Mouse (Mus musculus) heart, adult 11 months (tissue): ENCODE measurements around the gene Gm17304.

Source experiments
- DNase-seq: peaks from one replicate; pipeline ENCODE4 v3.0.0; 2022

The Gm17304 gene

DNA sequence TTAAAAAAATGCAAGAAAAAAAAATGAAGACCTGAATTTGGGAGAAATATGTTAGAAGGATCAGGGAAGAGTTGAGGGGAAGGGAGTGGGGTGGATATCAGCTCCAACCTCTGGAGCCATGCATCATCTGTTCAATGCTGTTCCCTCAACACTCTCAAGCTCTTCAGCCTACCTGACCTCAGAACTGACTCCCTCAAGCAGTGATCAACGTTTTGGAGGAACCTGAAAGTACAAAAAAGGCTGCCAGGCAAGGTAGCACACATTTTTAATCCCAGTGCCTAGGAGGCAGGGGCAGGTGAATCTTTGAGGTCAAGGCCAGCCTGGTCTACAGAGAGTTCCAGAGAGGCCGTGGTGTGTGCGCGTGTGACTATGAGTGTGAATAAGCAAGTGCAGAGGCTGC is at the start of gene Gm17304:
TSS of gene Gm17304 (plus strand) at position 301 of the 400 bp plus-strand sequence.
- no peak for DNase-seq

GRCm38 (mm10) chr5:106560631-106561498 is 48.0 kb upstream of the Gm17304 start:
- peak; percentile 52 for DNase-seq

DNA sequence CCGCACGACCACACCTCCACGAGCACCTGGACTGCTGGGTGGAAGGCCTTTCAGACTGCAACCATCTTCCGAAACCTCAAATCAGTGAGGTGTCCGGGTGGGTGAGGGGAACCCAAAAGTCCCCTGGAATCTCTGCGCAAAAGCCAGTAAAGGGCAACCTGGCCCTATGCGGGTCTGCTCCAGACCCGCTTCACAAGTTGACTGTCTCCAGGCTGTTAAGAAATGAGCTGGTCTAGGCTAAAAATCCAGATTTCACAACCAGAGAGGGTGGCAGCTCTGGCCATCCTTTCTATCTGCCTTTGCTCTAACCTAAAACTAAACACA is 47.4 kb upstream of the Gm17304 start:
- peak; percentile 28 for DNase-seq

GRCm38 (mm10) chr5:106566025-106566424 is 42.9 kb upstream of the Gm17304 start:
- DNase-seq, result peak; percentile 62

DNA sequence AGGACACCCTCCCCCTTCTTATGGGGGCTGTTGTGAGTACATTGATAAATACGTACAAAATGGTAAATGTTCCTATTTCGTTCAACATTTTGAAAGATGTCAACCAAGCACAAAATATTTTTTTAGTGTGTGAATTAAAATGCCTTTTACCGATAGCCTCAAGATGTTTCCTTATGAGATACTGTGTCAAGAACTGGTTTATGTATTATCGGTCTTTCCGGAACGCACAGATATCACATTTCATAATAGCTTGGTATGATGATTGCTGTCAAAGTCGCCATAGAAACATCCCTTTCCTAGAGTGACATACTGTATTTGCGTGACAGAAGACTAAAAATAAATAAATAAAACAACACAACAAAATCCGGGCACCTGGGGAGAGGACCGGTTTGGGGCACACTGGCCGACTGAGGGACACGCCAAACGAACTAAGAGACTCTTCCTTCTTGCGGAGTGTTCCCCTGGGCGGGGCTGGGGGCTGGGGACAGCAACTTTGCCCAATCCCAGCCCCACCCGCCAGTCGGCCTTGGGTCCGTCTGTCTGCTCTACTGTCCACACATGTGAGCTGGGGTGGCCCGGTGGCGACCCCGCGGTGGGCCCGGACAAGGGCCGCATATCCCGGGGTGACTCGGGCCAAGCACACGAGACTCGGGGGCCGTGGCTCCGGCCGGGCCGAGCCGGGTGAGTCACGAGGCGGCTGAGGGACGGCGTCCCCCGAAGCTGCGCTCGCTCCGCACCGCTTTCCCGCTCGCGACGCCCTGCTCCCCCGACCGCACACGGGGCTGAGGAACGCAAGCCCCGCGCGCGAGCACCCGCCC is 34.9 kb upstream of the Gm17304 start:
- peak; percentile 93 for DNase-seq

GRCm38 (mm10) chr5:106574560-106574946 is 34.3 kb upstream of the Gm17304 start:
- peak; percentile 98 for DNase-seq

GRCm38 (mm10) chr5:106575098-106575497 is 33.8 kb upstream of the Gm17304 start:
- peak; percentile 81 for DNase-seq

DNA sequence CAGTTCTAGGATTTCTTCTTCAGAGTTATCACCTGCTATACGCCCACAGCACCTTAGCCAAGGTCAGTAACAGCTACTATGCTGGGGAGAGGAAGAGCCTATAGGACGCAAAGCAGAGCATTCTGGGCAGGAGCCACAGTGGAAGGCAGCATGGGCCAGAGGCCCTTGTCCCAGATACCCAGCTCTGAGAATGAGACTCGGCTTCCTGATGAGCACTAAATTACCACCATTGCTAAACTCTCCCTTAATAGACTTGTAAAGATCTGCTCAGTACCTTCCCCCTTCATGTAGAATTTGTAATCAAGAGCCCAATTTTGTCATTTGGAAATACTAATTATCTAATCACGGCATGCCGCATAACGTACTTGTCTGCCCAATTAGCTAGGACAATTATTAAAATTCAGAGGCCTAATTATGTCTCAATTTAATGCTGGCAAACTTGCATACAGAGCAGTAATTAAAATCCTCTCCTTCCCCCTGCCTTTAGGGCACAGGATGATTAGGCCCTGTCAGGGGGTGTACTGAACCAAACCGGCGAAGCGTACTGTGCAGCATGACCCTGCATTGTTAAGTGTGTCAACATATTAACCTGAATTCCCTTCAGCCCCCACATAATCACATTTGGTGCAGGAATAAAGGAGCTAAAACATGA is 31.5 kb upstream of the Gm17304 start:
- no peak for DNase-seq

- no peak for DNase-seq
These were observed 28.0 kb upstream of the Gm17304 start for GRCm38 (mm10) chr5:106580943-106581342.

DNA sequence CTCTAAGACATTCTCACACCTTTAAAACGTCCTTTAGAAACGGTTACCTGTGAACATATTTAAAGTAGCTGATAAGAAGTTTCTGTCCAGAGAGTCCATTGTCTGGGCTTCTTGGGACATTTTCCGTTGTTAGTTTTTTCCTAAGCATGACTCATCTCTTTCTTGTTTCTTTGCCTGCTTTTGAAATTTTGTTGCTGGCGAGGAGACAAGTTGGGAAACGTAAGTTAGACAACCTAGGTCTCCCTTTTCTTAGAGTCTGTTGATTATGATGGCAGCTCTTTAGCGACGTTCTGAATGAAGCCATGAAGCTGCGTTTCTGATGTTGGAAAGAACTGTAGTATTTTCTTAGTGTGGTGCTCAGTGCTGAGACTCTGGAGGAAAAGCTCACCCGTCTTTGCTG is 19.9 kb upstream of the Gm17304 start:
- peak; percentile 0 for DNase-seq

DNA sequence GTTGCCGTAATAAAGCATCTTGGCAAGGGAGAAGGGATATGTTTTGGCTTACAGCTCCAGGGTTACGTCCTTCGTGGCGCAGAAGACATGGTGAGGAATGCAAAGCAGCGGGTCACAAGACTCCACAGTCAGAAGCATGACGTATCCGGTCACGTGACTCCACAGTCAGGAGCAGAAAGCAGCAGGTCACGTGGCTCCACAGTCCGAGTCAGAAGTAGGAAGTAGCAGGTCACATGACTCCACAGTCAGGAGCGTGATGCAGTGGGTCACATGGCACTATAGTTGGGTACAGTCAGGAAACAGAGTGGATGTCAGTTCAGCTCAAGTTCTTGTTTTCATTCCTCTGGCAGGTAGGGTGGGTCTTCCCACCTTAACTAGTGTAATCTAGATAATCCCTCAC is 19.2 kb upstream of the Gm17304 start:
- peak; percentile 85 for DNase-seq

DNA sequence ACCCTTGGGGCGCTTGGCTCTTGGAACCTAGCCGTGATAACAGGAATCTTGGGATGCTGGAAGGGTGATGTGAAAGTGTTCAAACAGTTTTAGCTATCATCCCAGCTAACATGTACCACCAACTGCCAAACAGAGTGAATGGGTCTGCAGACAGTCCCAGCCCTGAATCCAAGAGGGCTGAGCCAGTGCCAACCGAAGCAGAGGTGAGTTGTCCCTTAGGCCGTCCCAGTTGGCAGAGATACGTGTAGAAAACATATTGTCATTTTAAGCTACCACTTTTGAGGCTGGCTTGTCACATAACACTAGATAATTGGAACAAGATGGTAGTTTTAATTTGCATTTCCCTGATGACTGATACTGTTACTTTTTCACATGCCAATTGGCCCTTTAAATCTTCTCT is 18.2 kb upstream of the Gm17304 start:
- DNase-seq, result peak; percentile 71

GRCm38 (mm10) chr5:106594388-106594787 is 14.5 kb upstream of the Gm17304 start:
- no peak for DNase-seq

DNA sequence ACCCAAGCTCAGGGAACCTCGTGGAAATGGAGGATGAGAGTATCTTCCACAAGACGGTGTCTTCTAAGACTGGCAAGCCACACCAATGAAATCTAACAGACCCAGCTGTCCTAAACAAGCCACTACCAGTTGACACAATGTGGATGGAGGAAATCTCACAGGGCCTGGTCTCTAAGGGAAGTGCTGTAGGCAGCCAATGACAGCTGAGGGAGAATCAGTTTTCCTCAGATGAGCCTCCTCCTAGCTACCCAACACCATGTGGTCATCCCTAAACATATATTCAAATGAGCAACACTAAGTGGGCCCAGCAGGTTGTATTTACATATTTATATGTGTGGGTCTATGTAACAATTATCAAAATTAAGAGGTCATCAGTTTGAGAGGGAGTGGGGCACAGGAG is 11.4 kb upstream of the Gm17304 start:
- peak; percentile 61 for DNase-seq

- peak; percentile 81 for DNase-seq
These were observed 9.4 kb upstream of the Gm17304 start for GRCm38 (mm10) chr5:106599482-106599881.

- peak; percentile 44 for DNase-seq
These were observed 4.5 kb upstream of the Gm17304 start for GRCm38 (mm10) chr5:106604381-106604780.

DNA sequence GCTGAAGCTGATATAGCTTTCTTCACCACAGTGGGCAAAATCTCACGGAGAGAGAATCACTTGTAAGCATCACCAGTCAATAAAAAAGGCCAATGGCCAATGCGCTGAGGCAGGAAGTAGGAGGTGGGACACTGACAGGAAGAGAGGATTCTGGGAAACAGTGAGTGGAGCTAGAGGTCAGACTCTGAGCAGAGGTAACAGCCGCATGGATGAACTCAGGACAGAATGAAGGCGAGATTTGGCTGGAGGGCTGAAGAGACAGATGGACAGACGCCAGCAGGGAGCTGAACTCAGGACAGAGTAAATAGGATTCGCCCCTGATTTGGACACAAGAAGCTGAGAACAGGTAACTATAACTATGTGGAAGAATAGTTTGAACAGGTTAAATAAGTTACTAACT is 3.8 kb upstream of the Gm17304 start:
- peak; percentile 79 for DNase-seq

GRCm38 (mm10) chr5:106607081-106607480 is 1.8 kb upstream of the Gm17304 start:
- DNase-seq, result peak; percentile 57

DNA sequence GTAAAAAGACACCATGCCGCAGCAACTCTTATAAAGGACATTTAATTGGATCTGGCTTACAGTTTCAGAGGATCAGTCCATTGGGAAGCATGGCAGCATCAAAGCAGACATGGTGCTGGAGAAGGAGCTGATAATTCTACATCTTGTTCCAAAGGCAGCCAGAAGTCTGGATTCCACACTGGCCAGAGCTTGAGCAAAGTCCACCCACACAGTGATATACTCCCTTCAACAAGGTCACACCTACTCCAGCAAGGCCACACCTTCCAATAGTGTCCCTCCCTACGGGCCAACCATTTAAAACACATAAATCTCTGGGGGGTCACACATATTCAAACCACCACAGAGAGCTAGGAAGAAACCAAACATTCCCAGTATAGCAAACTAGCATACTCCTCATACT is 3.3 kb downstream of the Gm17304 start:
- peak; percentile 66 for DNase-seq

- peak; percentile 64 for DNase-seq
These were observed 5.7 kb downstream of the Gm17304 start for GRCm38 (mm10) chr5:106614570-106614969.

DNA sequence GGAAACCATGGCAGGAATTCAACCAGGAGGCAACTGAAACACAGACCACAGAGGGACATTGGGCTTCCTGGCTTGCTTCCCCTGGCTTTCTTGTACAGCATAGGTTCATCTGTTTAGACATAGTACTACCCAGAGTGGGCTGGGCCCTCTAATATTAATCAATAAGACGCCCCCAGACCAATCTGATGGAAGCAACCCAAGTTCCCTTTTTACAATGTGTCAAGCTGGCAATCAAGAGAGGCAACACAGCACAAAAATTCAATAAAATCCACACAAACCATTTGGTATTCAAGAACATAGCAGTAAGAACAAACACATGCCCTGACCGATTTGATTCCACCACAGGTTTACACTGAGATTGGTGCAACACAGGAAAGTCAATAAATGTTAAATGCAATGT is 6.1 kb downstream of the Gm17304 start:
- DNase-seq, result peak; percentile 66

- DNase-seq, result peak; percentile 48
These were observed 11.5 kb downstream of the Gm17304 start for GRCm38 (mm10) chr5:106620446-106620845.

DNA sequence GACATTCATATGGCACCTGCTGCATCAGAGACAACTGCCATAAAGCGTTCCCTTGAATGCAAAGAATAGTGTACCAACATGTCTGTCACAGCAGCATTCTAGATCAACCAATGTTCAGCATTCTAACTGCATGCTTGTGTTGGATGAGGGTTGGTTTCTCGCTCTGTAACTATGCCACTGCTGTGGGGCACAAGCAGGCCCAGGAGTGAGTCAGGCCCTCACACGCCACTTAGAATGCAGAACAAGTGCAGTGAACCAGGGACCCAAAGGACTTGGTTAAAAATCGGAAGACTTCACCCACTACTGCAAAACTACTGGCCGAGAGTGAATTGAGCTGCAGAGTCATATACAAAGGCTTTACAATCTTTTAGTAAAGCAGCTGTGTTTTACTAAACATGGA is 13.3 kb downstream of the Gm17304 start:
- DNase-seq, result peak; percentile 27

GRCm38 (mm10) chr5:106623337-106623736 is 14.4 kb downstream of the Gm17304 start:
- DNase-seq, result peak; percentile 90
